ENCODE assay signal across 11 mouse cellular contexts in the genomic region with DNA sequence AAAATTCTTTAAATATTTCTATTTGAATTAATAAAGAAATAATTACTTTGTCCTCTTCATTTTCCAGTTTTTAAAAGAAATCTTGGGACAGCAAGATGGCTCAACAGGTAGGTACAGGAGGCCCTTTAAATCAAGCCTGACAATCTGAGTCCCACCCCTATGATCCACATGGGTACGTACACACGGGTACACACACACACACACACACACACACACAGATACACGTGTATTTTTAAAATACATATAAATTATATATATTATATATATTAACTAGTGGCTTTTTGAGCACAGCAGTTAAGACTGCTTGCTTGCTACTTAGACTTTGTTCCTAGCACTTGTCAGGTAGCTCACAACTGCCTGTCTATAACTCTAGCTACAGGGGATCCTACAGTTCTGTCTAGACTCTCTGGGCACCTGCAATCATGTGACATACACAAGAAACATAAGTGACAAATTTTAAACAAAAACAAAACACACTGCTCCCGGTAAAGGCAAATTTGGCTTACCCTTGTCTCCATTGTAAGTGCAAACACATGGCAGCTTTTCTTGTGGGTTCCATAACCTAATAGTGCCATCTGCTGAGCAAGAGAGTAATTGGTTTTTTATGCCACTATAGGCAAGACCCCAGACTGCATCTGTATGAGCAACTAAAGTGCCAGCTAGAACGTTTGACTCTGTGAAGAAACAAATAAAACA. TPM values are rescaled to one million over a fixed set of nuclear protein-coding genes. Genes with fewer than 3 reads are reported as not detected.
DNase-seq lines count a peak whose midpoint lies in the region; ATAC-seq and TF ChIP-seq lines count a peak whose summit lies in the region.
"Had no signal": no experiment of that assay in that cellular context is flagged by ENCODE, and none has a peak within 500 bp of the region (broad histone marks: within the 10 kb centered on the region; RNA-seq: fewer than 3 reads in every experiment).

No protein-coding gene starts in this region.

- H3K27ac ChIP-seq in heart, postnatal 0 days (ENCODE audit: low read depth), result no peak overlapping the region
- H3K27ac ChIP-seq in forebrain, embryonic 15.5 days (replicated peaks), result peak overlapping the region; percentile 21; the same call in 1 of the 2 replicates
- H3K27ac ChIP-seq in midbrain, postnatal 0 days (ENCODE audit: low read depth, low read length), result no peak overlapping the region

- H3K4me3 ChIP-seq in heart, postnatal 0 days (ENCODE audit: low read depth, low read length), result no peak overlapping the region
- no peak overlapping the region for H3K4me3 ChIP-seq in G1E (ENCODE audit: low read depth, low read length)
- H3K4me3 ChIP-seq in forebrain, embryonic 15.5 days, result no peak overlapping the region
- H3K4me3 ChIP-seq in midbrain, postnatal 0 days (ENCODE audit: low read depth, low read length), result no peak overlapping the region

- no peak for DNase-seq in heart, postnatal 0 days (ENCODE audit: low spot score)
- DNase-seq in heart, adult 18-20 months, result no peak
- DNase-seq in G1E (ENCODE audit: low spot score), result no peak
- peak; percentile 68 for DNase-seq in midbrain, postnatal 0 days (ENCODE audit: low spot score)
- no peak for DNase-seq in ovary, postnatal 14 days (ENCODE audit: low spot score)
- DNase-seq in thymus, postnatal 14 days, result no peak
- no peak for DNase-seq in thymus, postnatal 10 days (ENCODE audit: low spot score in 2 of 2)
- DNase-seq: cerebellum, adult 8-10 months; lung, postnatal 14 days; right cerebral cortex, adult 18-20 months had no signal

- WGBS in heart, postnatal 0 days, result 81% methylated on average over 5 of the region's 5 CpGs
- 67% methylated on average over 5 of the region's 5 CpGs for WGBS in forebrain, embryonic 15.5 days
- WGBS in midbrain, postnatal 0 days, result 72% methylated on average over 5 of the region's 5 CpGs

- H3K4me2 ChIP-seq in heart, postnatal 0 days (ENCODE audit: low read depth, low read length), result no peak overlapping the region
- H3K4me2 ChIP-seq in forebrain, embryonic 15.5 days (replicated peaks), result no peak overlapping the region
- H3K4me2 ChIP-seq in midbrain, postnatal 0 days (ENCODE audit: low read depth, low read length, poor library complexity, severe bottlenecking), result no peak overlapping the region

- H3K9me3 ChIP-seq in heart, postnatal 0 days (replicated peaks; ENCODE audit: control insufficient read depth, low read length), result no peaks in the 10 kb centered on the region
- no peaks in the 10 kb centered on the region for H3K9me3 ChIP-seq in G1E (replicated peaks)
- no peaks in the 10 kb centered on the region for H3K9me3 ChIP-seq in forebrain, embryonic 15.5 days
- H3K9me3 ChIP-seq in midbrain, postnatal 0 days (ENCODE audit: low read length), result no peaks in the 10 kb centered on the region

- H3K36me3 ChIP-seq in heart, postnatal 0 days (replicated peaks; ENCODE audit: control insufficient read depth, insufficient read depth, low read length), result peaks cover 32% of the 10 kb centered on the region
- peaks cover 42% of the 10 kb centered on the region for H3K36me3 ChIP-seq in G1E (replicated peaks)
- peaks cover 6% of the 10 kb centered on the region; the same call in 1 of the 2 replicates for H3K36me3 ChIP-seq in forebrain, embryonic 15.5 days
- 0 out of 2 replicates have a peak, but pooled peaks cover 4% of the 10 kb centered on the region for H3K36me3 ChIP-seq in midbrain, postnatal 0 days (ENCODE audit: insufficient read depth, low read length)

- no peaks in the 10 kb centered on the region for H3K4me1 ChIP-seq in heart, postnatal 0 days (ENCODE audit: control insufficient read depth, insufficient read depth)
- H3K4me1 ChIP-seq in G1E (ENCODE audit: insufficient read depth, low read depth, low read length), result peaks cover 39% of the 10 kb centered on the region
- no peaks in the 10 kb centered on the region for H3K4me1 ChIP-seq in forebrain, embryonic 15.5 days
- no peaks in the 10 kb centered on the region for H3K4me1 ChIP-seq in midbrain, postnatal 0 days (ENCODE audit: insufficient read depth, low read length)

- H3K9ac ChIP-seq in heart, postnatal 0 days (replicated peaks; ENCODE audit: low read depth, low read length), result no peak overlapping the region
- no peak overlapping the region for H3K9ac ChIP-seq in forebrain, embryonic 15.5 days (replicated peaks)
- no peak overlapping the region for H3K9ac ChIP-seq in midbrain, postnatal 0 days (replicated peaks; ENCODE audit: low read length, poor library complexity, severe bottlenecking)

- no peak for TF ChIP-seq EP300 in heart, postnatal 0 days (IDR thresholded peaks at IDR 0.05; ENCODE audit: low read depth)

- ATAC-seq in heart, postnatal 0 days (ENCODE audit: insufficient read depth, low read depth), result no peak
- ATAC-seq in G1E (ENCODE audit: extremely low read depth, insufficient number of reproducible peaks, low FRiP score, poor library complexity, severe bottlenecking), result 0 out of 2 replicates have a peak, but pooled peaks have one; percentile 26
- peak; percentile 87 for ATAC-seq in forebrain, embryonic 15.5 days (replicated peaks)
- ATAC-seq in midbrain, postnatal 0 days (ENCODE audit: low FRiP score), result peak; percentile 80; the same call in 1 of the 2 replicates

- peak; percentile 37 for TF ChIP-seq CTCF in heart, postnatal 0 days (IDR thresholded peaks at IDR 0.05; ENCODE audit: low read depth)
- TF ChIP-seq CTCF in G1E (IDR thresholded peaks at IDR 0.05; ENCODE audit: low read depth, low read length), result no peak
- peak; percentile 77 for TF ChIP-seq CTCF in midbrain, postnatal 0 days (IDR thresholded peaks at IDR 0.05)

- H3K27me3 ChIP-seq in heart, postnatal 0 days (ENCODE audit: control insufficient read depth, insufficient read depth, low read length), result no peaks in the 10 kb centered on the region
- H3K27me3 ChIP-seq in G1E (ENCODE audit: insufficient read depth, low read length), result no peaks in the 10 kb centered on the region
- no peaks in the 10 kb centered on the region for H3K27me3 ChIP-seq in forebrain, embryonic 15.5 days
- H3K27me3 ChIP-seq in midbrain, postnatal 0 days (ENCODE audit: insufficient read depth, low read length), result no peaks in the 10 kb centered on the region

RNA-seq across cellular contexts. Expression of a gene that starts 29.7 kb away (rescaled TPM):
- 1.1 and 5.5 TPM in 2 replicates for total RNA-seq in heart, postnatal 0 days (2014; rRNA removed; ENCODE audit: low replicate concordance)
- 0.84 and 0.90 TPM in 2 replicates for polyA plus RNA-seq in heart, postnatal 0 days (2015; fragmentation: Nextera tagmentation; extraction: Ambion mirVana)
- under 1 TPM; 0.20 to 0.44 TPM for total RNA-seq in heart, adult 18-20 months (2021)
- total RNA-seq in G1E (2014; fragmentation: Nextera tagmentation), result not detected in 2 replicates
- total RNA-seq in G1E (2017), result not detected in 2 replicates
- polyA plus RNA-seq in G1E (2012), result not detected in 2 replicates
- 5.8 and 8.3 TPM in 2 replicates for polyA plus RNA-seq in forebrain, embryonic 15.5 days (2015; fragmentation: Nextera tagmentation; extraction: Ambion mirVana)
- 24.9 and 31.6 TPM in 2 replicates for total RNA-seq in midbrain, postnatal 0 days (2014; rRNA removed)
- polyA plus RNA-seq in midbrain, postnatal 0 days (2015; fragmentation: Nextera tagmentation; extraction: Ambion mirVana), result 20.3 and 22.2 TPM in 2 replicates
